Mouse (Mus musculus) heart, postnatal 25 days (tissue): ENCODE measurements at regions not wholly inside any gene's neighbourhood (a gene's known extent, or its start where the extent isn't known, plus 50 kb on each side); places are given as distances from the start of the nearest gene placed in this dataset.
"Not testable (repeated sequence)": the region's sequence is repeated elsewhere in the genome, so short reads cannot be mapped to it uniquely, and the experiment has no call there.

ENCODE experiments used
- DNase-seq: peaks from one replicate; pipeline ENCODE4 v3.0.0; 2022; ENCODE audit warnings: low spot score
- intact Hi-C: fragments of 180-260 bp; cut with DNase I; formaldehyde crosslinking; loops from one replicate; pipeline ENCODE4 v1.15.1; 2025

DNA sequence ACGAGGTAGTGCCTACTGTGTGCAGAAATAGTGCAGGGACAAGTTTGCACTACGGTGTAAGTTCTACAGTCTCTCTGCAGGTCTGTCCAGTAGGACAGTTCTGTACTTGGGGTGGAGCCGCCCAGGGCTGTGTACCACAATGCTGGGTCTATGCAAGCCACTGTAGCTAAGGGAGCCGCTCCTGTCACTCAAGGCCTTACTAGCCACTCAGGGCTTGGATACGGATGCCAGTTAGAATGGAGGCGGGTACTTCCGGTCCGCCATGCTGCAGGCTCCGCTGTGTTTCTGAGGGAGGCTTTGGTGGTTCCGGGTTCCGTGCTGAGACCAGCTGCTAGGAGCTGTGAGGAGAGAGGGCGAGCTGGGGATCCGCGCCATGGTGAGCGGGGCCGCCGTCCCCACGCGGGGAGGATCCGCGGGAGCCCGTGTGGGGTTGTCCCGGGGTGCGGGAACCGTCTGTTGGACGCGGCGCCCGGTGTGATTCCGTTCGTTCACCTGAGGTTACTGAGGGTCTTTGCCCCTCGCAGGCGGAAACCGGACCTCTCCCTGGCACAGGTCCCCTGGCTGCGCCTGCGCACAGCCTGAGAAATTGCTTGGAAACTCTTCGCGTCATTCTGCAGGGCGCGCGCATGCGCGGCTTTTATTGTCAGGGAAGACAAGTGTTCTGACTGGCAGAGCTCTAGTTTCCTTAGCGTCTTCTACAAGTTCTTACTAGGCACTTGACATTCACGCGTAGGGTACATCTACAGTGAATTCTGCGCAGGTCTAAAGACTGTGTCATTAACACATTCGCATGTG is 51.0 kb upstream of the Zfp873 start:
- intact Hi-C loops, result not testable (repeated sequence)
- DNase-seq, result peak; percentile 44
